Mouse (Mus musculus): ENCODE measurements around the gene Prss48.

The Prss48 gene

GRCm38 (mm10) chr3:85950914-85951313 is 51.4 kb downstream of the Prss48 start:
- 77% methylated on average over 4 of the region's 4 CpGs for WGBS

All from cerebral cortex, adult 2 months (tissue).